Mouse (Mus musculus) neural tube, embryonic 13.5 days (tissue): ENCODE measurements around the gene Gm14137. TPM values are rescaled to one million over a fixed set of nuclear protein-coding genes. Genes with fewer than 3 reads are reported as not detected.

ENCODE experiments used
- ATAC-seq: fragments of 200-750 bp; cut with Nextera tagmentation; 2 replicates; pipeline ENCODE4 v1.8.0; 2017; ENCODE audit warnings: low read depth, mild to moderate bottlenecking, moderate TSS enrichment, moderate library complexity
- H3K27ac ChIP-seq: fragments of 300-500 bp; sonication (generic); replicated peaks from 2 replicates; pipeline ENCODE4 v1.5.1; 2015; ENCODE audit warnings: moderate library complexity, mild to moderate bottlenecking, inconsistent platforms
- H3K27me3 ChIP-seq: fragments of 300-500 bp; sonication (generic); 2 replicates; pipeline ENCODE4 v1.6.1; 2015; ENCODE audit warnings: mild to moderate bottlenecking, inconsistent platforms
- H3K36me3 ChIP-seq: fragments of 300-500 bp; sonication (generic); 2 replicates; pipeline ENCODE4 v1.6.1; 2015; ENCODE audit warnings: mild to moderate bottlenecking, inconsistent platforms
- H3K4me1 ChIP-seq: fragments of 300-500 bp; sonication (generic); replicated peaks from 2 replicates; pipeline ENCODE4 v1.6.1; 2015; ENCODE audit warnings: inconsistent platforms
- H3K4me2 ChIP-seq: fragments of 300-500 bp; sonication (generic); 2 replicates; pipeline ENCODE4 v1.6.1; 2015; ENCODE audit warnings: inconsistent platforms, mild to moderate bottlenecking, moderate library complexity
- H3K4me3 ChIP-seq: fragments of 300-500 bp; sonication (generic); 2 replicates; pipeline ENCODE4 v1.5.1; 2015; ENCODE audit warnings: mild to moderate bottlenecking, inconsistent platforms
- H3K9ac ChIP-seq: fragments of 300-500 bp; sonication (generic); 2 replicates; pipeline ENCODE4 v1.6.1; 2015; ENCODE audit warnings: moderate library complexity, mild to moderate bottlenecking, inconsistent platforms
- H3K9me3 ChIP-seq: fragments of 300-500 bp; sonication (generic); 2 replicates; pipeline ENCODE4 v1.6.1; 2016; ENCODE audit warnings: inconsistent platforms
- WGBS: fragments of 180-500 bp; shearing (Covaris S2); methylation state at CpG from one replicate; pipeline ENCODE4 v1.1.7; 2015; 5-methylcytosine and 5-hydroxymethylcytosine counted together
- polyA plus RNA-seq: library from polyadenylated mRNA; unstranded; fragments of >200 nt; fragmentation: Nextera tagmentation; extraction: Ambion mirVana; gene quantifications from 2 replicates; pipeline ENCODE4 v1.2.1, GENCODE M21; 2015

Gene Gm14137
- polyA plus RNA-seq = 0.50 and 0.66 TPM in 2 replicates

DNA sequence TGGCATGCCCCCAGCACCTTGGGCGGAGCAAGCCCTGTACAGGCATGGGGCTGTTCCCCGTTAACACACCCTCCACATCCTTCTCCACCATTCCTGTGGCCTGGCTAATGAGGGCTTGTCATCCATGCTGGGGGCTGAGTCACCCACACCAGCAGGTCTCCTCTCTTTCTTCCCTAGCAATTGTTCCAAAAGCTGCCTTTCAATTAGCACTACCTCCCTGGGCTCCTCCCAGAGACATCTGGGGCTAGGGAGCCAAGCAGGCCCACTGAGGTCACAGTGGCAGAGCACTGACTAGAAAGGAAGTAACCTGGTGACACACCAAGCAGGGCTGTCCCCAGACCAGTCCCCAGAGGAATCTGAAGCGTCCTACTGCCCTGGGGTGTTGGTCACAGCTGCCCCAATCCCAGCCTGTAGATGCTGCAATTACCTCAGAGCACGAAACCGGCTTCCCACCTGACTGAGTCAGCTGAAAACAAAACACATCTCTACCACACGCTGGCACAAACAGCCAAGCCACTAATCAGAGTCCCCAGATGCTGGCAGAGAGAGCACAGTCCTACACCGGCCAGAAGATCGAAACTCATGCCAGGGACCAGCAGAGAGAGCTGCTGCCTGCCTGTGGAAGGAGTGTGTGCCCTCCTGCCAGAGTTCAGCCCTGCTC, at the start of gene Gm14137:
Gene Gm14137, plus strand, starts transcription at position 519 of the 661 bp plus-strand sequence.
- Histone ChIP-seq H3K9ac (peak within 1 kb of the TSS; percentile 13; the same call in 1 of the 2 replicates), H3K36me3 (peaks cover 27% of the 10 kb centered on the region), H3K4me3 (no peak within 1 kb of the TSS), H3K4me1 (peaks cover 43% of the 10 kb centered on the region), H3K9me3 (no peaks in the 10 kb centered on the region), H3K4me2 (0 out of 2 replicates have a peak within 1 kb of the TSS, but pooled peaks have one; percentile 34), H3K27ac (0 out of 2 replicates have a peak within 1 kb of the TSS, but pooled peaks have one; percentile 30), H3K27me3 (peaks cover 12% of the 10 kb centered on the region; the same call in 1 of the 2 replicates)
- ATAC-seq = 0 out of 2 replicates have a peak, but pooled peaks have one; percentile 5
- 35% methylated on average over 8 of the region's 8 CpGs for WGBS

- no peak overlapping the region for H3K4me2 ChIP-seq
- no peak overlapping the region for H3K27ac ChIP-seq
- no peaks in the 10 kb centered on the region for H3K27me3 ChIP-seq
- no peaks in the 10 kb centered on the region for H3K4me1 ChIP-seq
- 88% methylated on average over 5 of the region's 5 CpGs for WGBS
- no peak overlapping the region for H3K4me3 ChIP-seq
- H3K9me3 ChIP-seq = no peaks in the 10 kb centered on the region
- no peak overlapping the region for H3K9ac ChIP-seq
- H3K36me3 ChIP-seq = peaks cover 67% of the 10 kb centered on the region
- ATAC-seq = no peak
Observed at GRCm38 (mm10) chr2:119136346-119136898, 37.9 kb upstream of the Gm14137 start.

DNA sequence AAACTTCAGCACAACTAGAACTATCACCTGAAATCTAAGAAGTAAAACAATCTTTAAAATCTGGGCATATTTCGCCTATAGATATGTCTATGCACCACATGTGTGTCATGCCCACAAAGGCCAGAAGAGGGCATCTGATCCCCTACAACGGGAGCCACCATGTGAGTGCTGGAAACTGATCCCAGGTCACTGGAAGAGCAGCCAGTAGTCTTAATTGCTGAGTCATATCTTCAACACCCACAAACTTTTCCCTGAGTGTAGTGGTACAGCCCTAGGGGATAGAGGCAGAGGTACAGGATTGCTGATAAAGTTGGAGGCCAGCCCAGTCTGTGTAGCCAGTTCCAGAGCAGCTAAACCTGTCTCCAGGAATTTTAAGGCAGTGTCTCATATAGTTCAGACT, 29.1 kb upstream of the Gm14137 start:
- 94% methylated on average over 2 of the region's 2 CpGs for WGBS
- Histone ChIP-seq H3K4me2 (no peak overlapping the region), H3K4me3 (no peak overlapping the region), H3K9me3 (no peaks in the 10 kb centered on the region), H3K27me3 (no peaks in the 10 kb centered on the region), H3K27ac (no peak overlapping the region), H3K9ac (no peak overlapping the region), H3K4me1 (no peaks in the 10 kb centered on the region), H3K36me3 (peaks cover 95% of the 10 kb centered on the region)
- no peak for ATAC-seq

DNA sequence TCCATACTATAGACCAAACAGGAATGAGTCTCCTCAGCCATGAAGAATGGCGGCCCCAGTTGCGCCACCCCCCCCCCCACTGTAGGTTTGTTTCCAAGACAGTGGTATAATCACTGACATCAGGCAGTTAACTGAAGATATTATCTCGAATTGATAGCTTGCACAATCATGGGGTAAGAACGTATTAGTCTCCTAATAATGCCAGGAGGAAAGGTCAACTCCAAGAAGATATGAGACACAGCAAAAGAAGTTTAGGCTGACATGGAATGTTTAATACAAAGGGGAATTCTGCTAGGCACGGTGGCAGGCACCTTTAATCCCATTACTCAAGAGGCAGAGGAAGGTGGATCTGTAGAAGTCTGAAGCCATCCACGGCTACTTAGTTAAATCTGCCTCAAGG, 27.9 kb upstream of the Gm14137 start:
- 87% methylated on average over 6 of the region's 6 CpGs for WGBS
- ATAC-seq = no peak
- Histone ChIP-seq H3K36me3 (peaks cover 95% of the 10 kb centered on the region), H3K9me3 (no peaks in the 10 kb centered on the region), H3K27ac (no peak overlapping the region), H3K9ac (no peak overlapping the region), H3K4me1 (no peaks in the 10 kb centered on the region), H3K27me3 (no peaks in the 10 kb centered on the region), H3K4me2 (no peak overlapping the region), H3K4me3 (no peak overlapping the region)

GRCm38 (mm10) chr2:119147160-119147678, 27.1 kb upstream of the Gm14137 start:
- H3K4me1 ChIP-seq = no peaks in the 10 kb centered on the region
- no peak overlapping the region for H3K4me3 ChIP-seq
- no peak overlapping the region for H3K9ac ChIP-seq
- H3K27me3 ChIP-seq = no peaks in the 10 kb centered on the region
- ATAC-seq = no peak
- no peaks in the 10 kb centered on the region for H3K9me3 ChIP-seq
- H3K4me2 ChIP-seq = no peak overlapping the region
- no peak overlapping the region for H3K27ac ChIP-seq
- H3K36me3 ChIP-seq = peaks cover 95% of the 10 kb centered on the region
- 89% methylated on average over 22 of the region's 22 CpGs for WGBS

GRCm38 (mm10) chr2:119147775-119148174, 26.5 kb upstream of the Gm14137 start:
- H3K36me3 ChIP-seq = peaks cover 95% of the 10 kb centered on the region
- no peak overlapping the region for H3K4me3 ChIP-seq
- H3K4me2 ChIP-seq = no peak overlapping the region
- ATAC-seq = no peak
- H3K4me1 ChIP-seq = no peaks in the 10 kb centered on the region
- no peaks in the 10 kb centered on the region for H3K27me3 ChIP-seq
- WGBS = 95% methylated on average over 8 of the region's 8 CpGs
- no peaks in the 10 kb centered on the region for H3K9me3 ChIP-seq
- no peak overlapping the region for H3K9ac ChIP-seq
- H3K27ac ChIP-seq = no peak overlapping the region

DNA sequence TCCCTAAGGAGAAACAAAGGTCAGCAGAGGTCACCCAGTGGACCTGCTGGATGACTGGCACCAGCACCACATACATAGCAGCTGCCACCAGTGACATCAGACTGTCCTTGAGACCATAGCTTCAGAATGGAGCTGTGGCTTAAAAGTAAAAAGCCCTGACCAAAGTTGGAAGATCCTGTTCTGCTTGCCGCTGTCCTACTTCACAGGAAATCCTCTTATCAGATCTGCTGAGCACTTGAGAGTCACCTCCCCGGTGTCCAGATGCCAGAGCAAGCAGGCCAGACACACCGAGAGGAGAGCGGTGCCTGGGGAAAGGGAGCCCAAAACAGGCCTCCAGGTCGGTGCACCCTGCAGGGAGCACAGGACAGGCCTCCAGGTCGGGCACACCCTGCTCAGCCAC, 22.1 kb upstream of the Gm14137 start:
- Histone ChIP-seq H3K27me3 (no peaks in the 10 kb centered on the region), H3K4me1 (peaks cover 19% of the 10 kb centered on the region), H3K9ac (no peak overlapping the region), H3K4me3 (no peak overlapping the region), H3K27ac (no peak overlapping the region), H3K36me3 (peaks cover 70% of the 10 kb centered on the region), H3K4me2 (no peak overlapping the region), H3K9me3 (no peaks in the 10 kb centered on the region)
- 88% methylated on average over 6 of the region's 6 CpGs for WGBS
- no peak for ATAC-seq

GRCm38 (mm10) chr2:119154683-119155082, 19.6 kb upstream of the Gm14137 start:
- H3K9me3 ChIP-seq = no peaks in the 10 kb centered on the region
- H3K9ac ChIP-seq = no peak overlapping the region
- H3K4me2 ChIP-seq = no peak overlapping the region
- no peak overlapping the region for H3K27ac ChIP-seq
- H3K27me3 ChIP-seq = no peaks in the 10 kb centered on the region
- no peak overlapping the region for H3K4me3 ChIP-seq
- 82% methylated on average over 2 of the region's 2 CpGs for WGBS
- peaks cover 45% of the 10 kb centered on the region for H3K36me3 ChIP-seq
- ATAC-seq = no peak
- peaks cover 23% of the 10 kb centered on the region for H3K4me1 ChIP-seq

GRCm38 (mm10) chr2:119155388-119155787, 18.9 kb upstream of the Gm14137 start:
- Histone ChIP-seq H3K4me2 (peak overlapping the region; percentile 98), H3K27ac (no peak overlapping the region), H3K4me3 (peak overlapping the region; percentile 98), H3K9me3 (no peaks in the 10 kb centered on the region), H3K4me1 (peaks cover 23% of the 10 kb centered on the region), H3K9ac (peak overlapping the region; percentile 22; the same call in 1 of the 2 replicates), H3K27me3 (no peaks in the 10 kb centered on the region), H3K36me3 (peaks cover 38% of the 10 kb centered on the region)
- ATAC-seq = no peak
- WGBS = 82% methylated on average over 9 of the region's 9 CpGs

GRCm38 (mm10) chr2:119156081-119156680, 18.1 kb upstream of the Gm14137 start:
- Histone ChIP-seq H3K27me3 (no peaks in the 10 kb centered on the region), H3K4me2 (peak overlapping the region; percentile 98), H3K9me3 (no peaks in the 10 kb centered on the region), H3K4me3 (peak overlapping the region; percentile 98), H3K36me3 (peaks cover 30% of the 10 kb centered on the region), H3K27ac (peak overlapping the region; percentile 72), H3K9ac (peak overlapping the region; percentile 92), H3K4me1 (peaks cover 23% of the 10 kb centered on the region)
- ATAC-seq = peak; percentile 72; the same call in 1 of the 2 replicates
- WGBS = 6% methylated on average over 34 of the region's 34 CpGs

- Histone ChIP-seq H3K27ac (peak within 1 kb of the TSS; percentile 79), H3K4me2 (peak within 1 kb of the TSS; percentile 98), H3K4me1 (peaks cover 23% of the 10 kb centered on the region), H3K27me3 (no peaks in the 10 kb centered on the region), H3K9ac (peak within 1 kb of the TSS; percentile 92), H3K4me3 (peak within 1 kb of the TSS; percentile 98), H3K9me3 (no peaks in the 10 kb centered on the region), H3K36me3 (peaks cover 23% of the 10 kb centered on the region)
- ATAC-seq = peak; percentile 90
- under 1% methylated on average over 53 of the region's 57 CpGs for WGBS
Observed at GRCm38 (mm10) chr2:119156681-119157572, 17.4 kb upstream of the Gm14137 start, which contains the start of gene Rmdn3. Rmdn3 (minus strand) TSS chr2:119157034.
